Mouse (Mus musculus) CH12.LX (cell line): Measurements from ENCODE around the gene Mapkapk2.

Experiments used
- BHLHE40 ChIP-seq: IDR thresholded peaks from 2 replicates; pipeline ENCODE4 v1.6.1; 2011; ENCODE audit warnings: mild to moderate bottlenecking, low read depth, low read length, improper control_type of control experiment
- CTCF ChIP-seq, 2 experiments: IDR thresholded peaks in 1 of 2; conservative IDR thresholded peaks in 1 of 2; 2 replicates each; pipeline ENCODE4 v1.5.1; 2011 to 2012; ENCODE audit warnings: low read depth in 2 of 2, low read length in 2 of 2, improper control_type of control experiment in 1 of 2, inconsistent platforms in 1 of 2, mild to moderate bottlenecking in 1 of 2, moderate library complexity in 1 of 2
- MAX ChIP-seq: IDR thresholded peaks from 2 replicates; pipeline ENCODE4 v1.6.1; 2011; ENCODE audit warnings: low read length, improper control_type of control experiment
- NELFE ChIP-seq: IDR thresholded peaks from 2 replicates; pipeline ENCODE4 v1.6.1; 2011; ENCODE audit warnings: low read depth, low read length, improper control_type of control experiment
- POLR2A ChIP-seq: IDR thresholded peaks from 2 replicates; pipeline ENCODE4 v1.6.1; 2011; ENCODE audit warnings: low read depth, mild to moderate bottlenecking, improper control_type of control experiment, low read length
- USF1 ChIP-seq: IDR thresholded peaks from 2 replicates; pipeline ENCODE4 v1.6.1; 2014; ENCODE audit warnings: low read depth, mild to moderate bottlenecking, inconsistent platforms, low read length, improper control_type of control experiment
- USF2 ChIP-seq: conservative IDR thresholded peaks from 2 replicates; pipeline ENCODE4 v1.6.1; 2011; ENCODE audit warnings: low read depth, low read length, improper control_type of control experiment
- ZC3H11A ChIP-seq: IDR thresholded peaks from 2 replicates; pipeline ENCODE4 v1.6.1; 2012; ENCODE audit warnings: low read depth, mild to moderate bottlenecking, inconsistent platforms, low read length, improper control_type of control experiment
- ZKSCAN1 ChIP-seq: IDR thresholded peaks from 2 replicates; pipeline ENCODE4 v1.6.1; 2012; ENCODE audit warnings: low read depth, inconsistent platforms, low read length, improper control_type of control experiment, borderline replicate concordance

- no peak for TF ChIP-seq USF1
- TF ChIP-seq NELFE: no peak
- TF ChIP-seq BHLHE40: no peak
- no peak for TF ChIP-seq POLR2A
- no peak for TF ChIP-seq CTCF (conservative IDR thresholded peaks at IDR 0.05 in 1 of 2, IDR thresholded peaks at IDR 0.05 in 1 of 2; ENCODE audit: low read depth in 2 of 2, low read length in 2 of 2)
- no peak for TF ChIP-seq ZKSCAN1
- no peak for TF ChIP-seq USF2
- TF ChIP-seq ZC3H11A: no peak
- TF ChIP-seq MAX: no peak
Measured at GRCm38 (mm10) chr1:131075098-131075791, 22.4 kb downstream of the Mapkapk2 start.
